Mouse (Mus musculus): ENCODE data around the gene Scmh1. TPM values are rescaled to one million over a fixed set of nuclear protein-coding genes. Genes with fewer than 3 reads are reported as not detected.
A peak's percentile ranks its signal among the peaks of the same experiment; 100 is the strongest.

Scmh1 gene
- polyA plus RNA-seq, 1 experiment, result 10.3 TPM

DNA sequence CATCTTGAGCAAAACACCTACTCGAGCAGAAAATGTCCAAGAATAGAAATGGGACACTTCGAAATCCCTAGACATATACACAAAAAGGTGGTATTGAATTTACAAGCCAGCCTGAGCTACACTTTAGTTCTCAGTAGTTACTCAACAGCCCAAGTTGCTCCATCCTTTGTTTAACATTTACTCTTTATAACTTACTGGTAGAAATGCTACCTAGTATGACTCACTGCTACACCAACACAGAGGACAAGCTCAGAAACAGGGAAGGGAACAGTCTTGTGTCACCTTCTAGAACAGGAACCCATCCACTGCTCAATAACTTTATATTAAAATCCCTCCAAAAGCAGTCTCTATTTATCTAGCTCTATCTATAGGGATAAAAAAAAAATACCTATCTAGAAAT lies 160.6 kb downstream of the Scmh1 start:
- H3K4me3 ChIP-seq (ENCODE audit: insufficient read depth, low read depth, low read length), result no peak overlapping the region
- peaks cover 6% of the 10 kb centered on the region; the same call in 1 of the 2 replicates for H3K4me1 ChIP-seq (ENCODE audit: control insufficient read depth, insufficient read depth, insufficient read length, low read length)
- no peak overlapping the region for H3K27ac ChIP-seq (replicated peaks; ENCODE audit: low read depth, low read length)

- peak overlapping the region; percentile 67 for H3K27ac ChIP-seq (replicated peaks; ENCODE audit: low read depth, low read length)
- H3K4me1 ChIP-seq (ENCODE audit: control insufficient read depth, insufficient read depth, insufficient read length, low read length), result peaks cover 6% of the 10 kb centered on the region; the same call in 1 of the 2 replicates
- H3K4me3 ChIP-seq (ENCODE audit: insufficient read depth, low read depth, low read length), result no peak overlapping the region
Measured at GRCm38 (mm10) chr4:120568005-120568404, 162.9 kb downstream of the Scmh1 start.

GRCm38 (mm10) chr4:120569025-120569424 lies 163.9 kb downstream of the Scmh1 start:
- Histone ChIP-seq H3K4me1 (ENCODE audit: control insufficient read depth, insufficient read depth, insufficient read length, low read length) (peaks cover 6% of the 10 kb centered on the region; the same call in 1 of the 2 replicates), H3K4me3 (ENCODE audit: insufficient read depth, low read depth, low read length) (peak overlapping the region; percentile 97), H3K27ac (replicated peaks; ENCODE audit: low read depth, low read length) (peak overlapping the region; percentile 31)

GRCm38 (mm10) chr4:120569486-120570437 lies 164.7 kb downstream of the Scmh1 start, which contains the start of gene Ctps:
Gene Ctps, minus strand, starts transcription at chr4:120570276.
- Histone ChIP-seq H3K4me3 (ENCODE audit: insufficient read depth, low read depth, low read length) (peak within 1 kb of the TSS; percentile 97), H3K4me1 (ENCODE audit: control insufficient read depth, insufficient read depth, insufficient read length, low read length) (peaks cover 6% of the 10 kb centered on the region; the same call in 1 of the 2 replicates), H3K27ac (replicated peaks; ENCODE audit: low read depth, low read length) (peak within 1 kb of the TSS; percentile 73)

DNA sequence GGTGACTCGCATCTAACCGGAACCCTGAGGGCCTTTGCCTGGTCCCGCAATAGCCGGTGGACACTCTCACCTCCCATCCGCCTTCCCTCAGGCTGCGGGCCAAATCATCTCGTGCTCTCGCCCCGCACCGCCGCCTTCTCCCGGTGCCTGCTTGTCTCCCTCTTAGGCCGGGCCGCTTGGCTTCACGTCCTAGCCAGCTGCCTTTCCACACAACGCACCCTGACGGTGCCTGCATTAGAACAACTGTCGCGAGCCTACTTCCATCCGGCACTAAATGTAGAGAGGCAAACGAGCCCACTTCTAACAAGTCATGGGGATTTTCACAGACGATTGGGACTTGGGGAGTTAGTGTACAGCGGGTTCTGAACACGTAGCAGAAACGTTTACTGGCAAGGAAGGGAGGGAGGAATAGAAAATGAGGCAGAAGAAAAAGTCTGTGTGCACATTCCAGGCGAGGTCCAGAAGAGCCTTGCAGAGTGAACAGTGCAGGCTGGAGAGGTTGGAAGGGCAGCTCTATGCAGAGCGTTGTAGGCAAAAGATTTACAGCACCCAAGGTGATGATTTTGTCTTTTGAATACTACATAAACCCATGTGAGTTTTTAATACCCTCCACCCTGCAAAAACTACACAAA lies 165.5 kb downstream of the Scmh1 start:
- Histone ChIP-seq H3K4me1 (ENCODE audit: control insufficient read depth, insufficient read depth, insufficient read length, low read length) (peaks cover 6% of the 10 kb centered on the region; the same call in 1 of the 2 replicates), H3K27ac (replicated peaks; ENCODE audit: low read depth, low read length) (peak overlapping the region; percentile 73), H3K4me3 (ENCODE audit: insufficient read depth, low read depth, low read length) (peak overlapping the region; percentile 97)

- H3K4me3 ChIP-seq (ENCODE audit: insufficient read depth, low read depth, low read length), result no peak overlapping the region
Measured at GRCm38 (mm10) chr4:120571070-120571464, 166.0 kb downstream of the Scmh1 start.

GRCm38 (mm10) chr4:120571691-120572090 lies 166.6 kb downstream of the Scmh1 start:
- Histone ChIP-seq H3K4me3 (ENCODE audit: insufficient read depth, low read depth, low read length) (no peak overlapping the region), H3K27ac (replicated peaks; ENCODE audit: low read depth, low read length) (no peak overlapping the region), H3K4me1 (ENCODE audit: control insufficient read depth, insufficient read depth, insufficient read length, low read length) (peaks cover 6% of the 10 kb centered on the region; the same call in 1 of the 2 replicates)

More at GRCm38 (mm10) chr4:120571070-120571464, 166.0 kb downstream of the Scmh1 start:
- no peak overlapping the region for H3K27ac ChIP-seq (replicated peaks; ENCODE audit: low read depth, low read length)
- peaks cover 6% of the 10 kb centered on the region; the same call in 1 of the 2 replicates for H3K4me1 ChIP-seq (ENCODE audit: control insufficient read depth, insufficient read depth, insufficient read length, low read length)

Other genes with a start within 250 kb of the Scmh1 start
- gene Edn2, start 244.1 kb upstream of the Scmh1 start, polyA plus RNA-seq (2012; ENCODE audit: insufficient read depth, insufficient read length, missing spikeins), result not detected in 2 replicates
- gene Foxo6, start 117.9 kb upstream of the Scmh1 start, polyA plus RNA-seq (2012; ENCODE audit: insufficient read depth, insufficient read length, missing spikeins), result not detected in 2 replicates
- gene Slfnl1, start 127.0 kb downstream of the Scmh1 start, polyA plus RNA-seq (2012; ENCODE audit: insufficient read depth, insufficient read length, missing spikeins), result not detected in 2 replicates
- gene Ctps, start 165.0 kb downstream of the Scmh1 start, polyA plus RNA-seq (2012; ENCODE audit: insufficient read depth, insufficient read length, missing spikeins), result 4.3 and 5.6 TPM in 2 replicates
- not detected in 2 replicates for gene Gm8439, start 183.5 kb downstream of the Scmh1 start, polyA plus RNA-seq (2012; ENCODE audit: insufficient read depth, insufficient read length, missing spikeins)